Mouse (Mus musculus) kidney, adult 2 months (tissue): ENCODE measurements around the gene Olfr251.

Experiments
- CTCF ChIP-seq: fragments of 200-500 bp; conservative IDR thresholded peaks from 2 replicates; pipeline ENCODE4 v1.5.1; 2011; ENCODE audit warnings: low read depth, mild to moderate bottlenecking, control low read depth, low read length, moderate library complexity, mixed read lengths; ENCODE audit not compliant: insufficient read depth, insufficient read length
- POLR2A ChIP-seq: fragments of 200-500 bp; IDR thresholded peaks from one replicate; pipeline ENCODE4 v1.6.1; 2011; ENCODE audit warnings: low read depth, low read length, control low read depth

- TF ChIP-seq POLR2A, result no peak
- no peak for TF ChIP-seq CTCF
Measured at GRCm38 (mm10) chr9:38348111-38348510, 28.8 kb upstream of the Olfr251 start, which contains the start of gene Olfr898.
